Mouse (Mus musculus) small intestine, adult 2 months (tissue): Measurements from ENCODE around the gene H3f3a. TPM values are rescaled to one million over a fixed set of nuclear protein-coding genes. Genes with fewer than 3 reads are reported as not detected.

Experiments
- H3K27ac ChIP-seq: fragments of 200-500 bp; 2 replicates; pipeline ENCODE4 v1.5.1; 2012; ENCODE audit warnings: low read depth, low read length, control low read depth, inconsistent platforms; ENCODE audit not compliant: insufficient read depth
- H3K27me3 ChIP-seq: fragments of 200-500 bp; 2 replicates; pipeline ENCODE4 v1.6.1; 2012; ENCODE audit warnings: mild to moderate bottlenecking, moderate library complexity, low read length, inconsistent platforms; ENCODE audit not compliant: control insufficient read depth, insufficient read depth
- H3K36me3 ChIP-seq: fragments of 200-500 bp; 2 replicates; pipeline ENCODE4 v1.6.1; 2012; ENCODE audit warnings: mild to moderate bottlenecking, low read length, control low read depth, inconsistent platforms; ENCODE audit not compliant: control insufficient read depth, insufficient read depth
- H3K4me1 ChIP-seq: fragments of 200-500 bp; 2 replicates; pipeline ENCODE4 v1.6.1; 2012; ENCODE audit warnings: low read length, inconsistent platforms, mixed read lengths; ENCODE audit not compliant: control insufficient read depth, insufficient read depth, insufficient read length
- H3K4me3 ChIP-seq: fragments of 200-500 bp; 2 replicates; pipeline ENCODE4 v1.5.1; 2012; ENCODE audit warnings: low read depth, mild to moderate bottlenecking, control low read depth, inconsistent platforms, low read length, moderate library complexity
- CTCF ChIP-seq: fragments of 200-500 bp; IDR thresholded peaks from 2 replicates; pipeline ENCODE4 v1.5.1; 2012; ENCODE audit warnings: low read depth, mild to moderate bottlenecking, control low read depth, inconsistent platforms, low read length, moderate library complexity, mixed read lengths; ENCODE audit not compliant: insufficient replicate concordance, insufficient read length; ENCODE audit errors: extremely low read depth
- POLR2A ChIP-seq: fragments of 200-500 bp; IDR thresholded peaks from 2 replicates; pipeline ENCODE4 v1.6.1; 2012; ENCODE audit warnings: low read depth, mild to moderate bottlenecking, control low read depth, inconsistent platforms, low read length, moderate library complexity
- WGBS: fragments of 180-500 bp; shearing (Covaris S2); methylation state at CpG from one replicate; pipeline ENCODE4 v1.1.7; 2018; 5-methylcytosine and 5-hydroxymethylcytosine counted together
- polyA plus RNA-seq: library from polyadenylated mRNA; depleted of rRNA; stranded (reverse); fragments of >200 nt; gene quantifications from 2 replicates; pipeline ENCODE4 v1.2.3, GENCODE M21; 2012

H3f3a gene
- polyA plus RNA-seq, 1 experiment = 262 TPM

- TF ChIP-seq CTCF (no peak), POLR2A (no peak; the same call in 1 of the 2 replicates)
- 29% methylated on average over 5 of the region's 5 CpGs for WGBS
- Histone ChIP-seq H3K4me1 (peaks cover 42% of the 10 kb centered on the region), H3K27me3 (no peaks in the 10 kb centered on the region), H3K27ac (peak overlapping the region; percentile 96), H3K4me3 (no peak overlapping the region), H3K36me3 (no peaks in the 10 kb centered on the region)
Measured at GRCm38 (mm10) chr1:180781250-180781649, 32.5 kb downstream of the H3f3a start.

- Histone ChIP-seq H3K36me3 (no peaks in the 10 kb centered on the region), H3K27ac (peak overlapping the region; percentile 96), H3K4me3 (no peak overlapping the region)
Measured at GRCm38 (mm10) chr1:180780291-180780690, 33.5 kb downstream of the H3f3a start.

GRCm38 (mm10) chr1:180778941-180779340, 34.8 kb downstream of the H3f3a start:
- no peaks in the 10 kb centered on the region for H3K36me3 ChIP-seq
- peak overlapping the region; percentile 99 for H3K27ac ChIP-seq
- H3K4me3 ChIP-seq = peak overlapping the region; percentile 21
- WGBS = 63% methylated on average over 10 of the region's 10 CpGs
- H3K27me3 ChIP-seq = no peaks in the 10 kb centered on the region
- H3K4me1 ChIP-seq = peaks cover 42% of the 10 kb centered on the region
- TF ChIP-seq POLR2A = no peak
- no peak for TF ChIP-seq CTCF

More at GRCm38 (mm10) chr1:180780291-180780690, 33.5 kb downstream of the H3f3a start:
- Histone ChIP-seq H3K27me3 (no peaks in the 10 kb centered on the region), H3K4me1 (peaks cover 42% of the 10 kb centered on the region)
- WGBS = 52% methylated on average over 8 of the region's 8 CpGs
- TF ChIP-seq POLR2A (no peak), CTCF (no peak)

GRCm38 (mm10) chr1:180778403-180778754, 35.4 kb downstream of the H3f3a start:
- TF ChIP-seq CTCF (no peak), POLR2A (0 out of 2 replicates have a peak, but pooled peaks have one; percentile 35)
- peaks cover 40% of the 10 kb centered on the region for H3K4me1 ChIP-seq
- H3K36me3 ChIP-seq = no peaks in the 10 kb centered on the region
- H3K4me3 ChIP-seq = peak overlapping the region; percentile 73
- H3K27me3 ChIP-seq = no peaks in the 10 kb centered on the region
- peak overlapping the region; percentile 99 for H3K27ac ChIP-seq
- 3% methylated on average over 13 of the region's 13 CpGs for WGBS

- under 1% methylated on average over 56 of the region's 56 CpGs for WGBS
- Histone ChIP-seq H3K4me1 (peaks cover 36% of the 10 kb centered on the region), H3K36me3 (no peaks in the 10 kb centered on the region), H3K4me3 (peak overlapping the region; percentile 73), H3K27ac (peak overlapping the region; percentile 99), H3K27me3 (no peaks in the 10 kb centered on the region)
- peak; percentile 92 for TF ChIP-seq POLR2A
- peak; percentile 47; the same call in 1 of the 2 replicates for TF ChIP-seq CTCF
Measured at GRCm38 (mm10) chr1:180777660-180778402, 35.9 kb downstream of the H3f3a start.

GRCm38 (mm10) chr1:180777289-180777659, 36.5 kb downstream of the H3f3a start:
- TF ChIP-seq POLR2A (no peak), CTCF (no peak)
- Histone ChIP-seq H3K27ac (peak overlapping the region; percentile 99), H3K4me1 (peaks cover 34% of the 10 kb centered on the region), H3K4me3 (peak overlapping the region; percentile 73), H3K27me3 (no peaks in the 10 kb centered on the region), H3K36me3 (no peaks in the 10 kb centered on the region)
- WGBS = 3% methylated on average over 10 of the region's 10 CpGs

GRCm38 (mm10) chr1:180776494-180776893, 37.2 kb downstream of the H3f3a start:
- H3K4me3 ChIP-seq = no peak overlapping the region
- WGBS = 76% methylated on average over 6 of the region's 6 CpGs
- peaks cover 27% of the 10 kb centered on the region for H3K4me1 ChIP-seq
- H3K36me3 ChIP-seq = no peaks in the 10 kb centered on the region
- H3K27me3 ChIP-seq = no peaks in the 10 kb centered on the region
- TF ChIP-seq CTCF (no peak), POLR2A (no peak)
- H3K27ac ChIP-seq = no peak overlapping the region
